Mouse (Mus musculus) thymus, adult 2 months (tissue): ENCODE results near the gene Gm6583. TPM values are rescaled to one million over a fixed set of nuclear protein-coding genes. Genes with fewer than 3 reads are reported as not detected.
A peak's percentile ranks its signal among the peaks of the same experiment; 100 is the strongest.

Source experiments
- DNase-seq: peaks from one replicate; pipeline ENCODE4 v3.0.0; 2021
- H3K27ac ChIP-seq: fragments of 200-500 bp; 2 replicates; pipeline ENCODE4 v1.5.1; 2012; ENCODE audit warnings: low read length, control low read depth; ENCODE audit not compliant: control insufficient read depth, insufficient read depth
- H3K27me3 ChIP-seq: fragments of 200-500 bp; 2 replicates; pipeline ENCODE4 v1.6.1; 2012; ENCODE audit warnings: mild to moderate bottlenecking, low read length, moderate library complexity, mixed read lengths; ENCODE audit not compliant: control insufficient read depth, insufficient read depth
- H3K36me3 ChIP-seq: fragments of 200-500 bp; 2 replicates; pipeline ENCODE4 v1.6.1; 2012; ENCODE audit warnings: mild to moderate bottlenecking, low read length, moderate library complexity; ENCODE audit not compliant: control insufficient read depth, insufficient read depth
- H3K4me1 ChIP-seq: fragments of 200-500 bp; replicated peaks from 2 replicates; pipeline ENCODE4 v1.6.1; 2012; ENCODE audit warnings: low read length; ENCODE audit not compliant: control insufficient read depth, insufficient read depth
- H3K4me3 ChIP-seq: fragments of 200-500 bp; 2 replicates; pipeline ENCODE4 v1.5.1; 2012; ENCODE audit warnings: mild to moderate bottlenecking, low read length, control low read depth, moderate library complexity; ENCODE audit not compliant: control insufficient read depth, insufficient read depth
- CTCF ChIP-seq: fragments of 200-500 bp; IDR thresholded peaks from 2 replicates; pipeline ENCODE4 v1.5.1; 2012; ENCODE audit warnings: mild to moderate bottlenecking, control low read depth, low read length, moderate library complexity, borderline replicate concordance; ENCODE audit not compliant: control insufficient read depth, poor library complexity, insufficient read depth; ENCODE audit errors: extremely low read depth
- POLR2A ChIP-seq: fragments of 200-500 bp; IDR thresholded peaks from 2 replicates; pipeline ENCODE4 v1.6.1; 2012; ENCODE audit warnings: mild to moderate bottlenecking, low read length, control low read depth, moderate library complexity; ENCODE audit not compliant: control insufficient read depth, poor library complexity, insufficient read depth; ENCODE audit errors: extremely low read depth
- WGBS: fragments of 180-500 bp; shearing (Covaris S2); methylation state at CpG from one replicate; pipeline ENCODE4 v1.1.7; 2018; 5-methylcytosine and 5-hydroxymethylcytosine counted together
- polyA plus RNA-seq: library from polyadenylated mRNA; depleted of rRNA; stranded (reverse); fragments of >200 nt; gene quantifications from 2 replicates; pipeline ENCODE4 v1.2.3, GENCODE M21; 2012

Gm6583 gene
- polyA plus RNA-seq, 1 experiment: not detected

GRCm38 (mm10) chr5:112382641-112383330 is 27.0 kb upstream of the Gm6583 start:
- 80% methylated on average over 17 of the region's 17 CpGs for WGBS
- no peak overlapping the region for H3K27ac ChIP-seq
- H3K36me3 ChIP-seq: no peaks in the 10 kb centered on the region
- TF ChIP-seq CTCF (no peak), POLR2A (no peak)
- H3K4me3 ChIP-seq: no peak overlapping the region
- H3K27me3 ChIP-seq: no peaks in the 10 kb centered on the region
- H3K4me1 ChIP-seq: no peaks in the 10 kb centered on the region
- no peak for DNase-seq

GRCm38 (mm10) chr5:112382042-112382441 is 26.2 kb upstream of the Gm6583 start:
- TF ChIP-seq CTCF: no peak
- TF ChIP-seq POLR2A: no peak
- H3K36me3 ChIP-seq: no peaks in the 10 kb centered on the region

GRCm38 (mm10) chr5:112381154-112381553 is 25.3 kb upstream of the Gm6583 start:
- 92% methylated on average over 11 of the region's 11 CpGs for WGBS
- Histone ChIP-seq H3K27me3 (no peaks in the 10 kb centered on the region), H3K4me1 (0 out of 2 replicates have a peak, but pooled peaks cover 3% of the 10 kb centered on the region), H3K36me3 (no peaks in the 10 kb centered on the region), H3K27ac (no peak overlapping the region), H3K4me3 (no peak overlapping the region)
- no peak for DNase-seq
- TF ChIP-seq CTCF (no peak), POLR2A (no peak)

More at GRCm38 (mm10) chr5:112382042-112382441, 26.2 kb upstream of the Gm6583 start:
- H3K27me3 ChIP-seq: no peaks in the 10 kb centered on the region
- H3K4me1 ChIP-seq: no peaks in the 10 kb centered on the region
- no peak for DNase-seq
- H3K4me3 ChIP-seq: no peak overlapping the region
- H3K27ac ChIP-seq: no peak overlapping the region
- WGBS: 91% methylated on average over 9 of the region's 9 CpGs

GRCm38 (mm10) chr5:112378716-112379115 is 22.9 kb upstream of the Gm6583 start:
- TF ChIP-seq CTCF: no peak
- TF ChIP-seq POLR2A: no peak
- no peaks in the 10 kb centered on the region for H3K27me3 ChIP-seq
- H3K4me3 ChIP-seq: no peak overlapping the region
- no peak for DNase-seq
- WGBS: 96% methylated on average over 6 of the region's 6 CpGs
- no peak overlapping the region for H3K27ac ChIP-seq
- no peaks in the 10 kb centered on the region for H3K36me3 ChIP-seq
- peaks cover 9% of the 10 kb centered on the region; the same call in 1 of the 2 replicates for H3K4me1 ChIP-seq

GRCm38 (mm10) chr5:112377380-112377779 is 21.5 kb upstream of the Gm6583 start:
- Histone ChIP-seq H3K4me1 (peaks cover 9% of the 10 kb centered on the region; the same call in 1 of the 2 replicates), H3K27ac (no peak overlapping the region), H3K36me3 (no peaks in the 10 kb centered on the region), H3K27me3 (no peaks in the 10 kb centered on the region), H3K4me3 (no peak overlapping the region)
- TF ChIP-seq POLR2A: no peak
- no peak for TF ChIP-seq CTCF
- WGBS: 100% methylated on average over 1 of the region's 1 CpGs
- DNase-seq: no peak

GRCm38 (mm10) chr5:112376111-112376510 is 20.3 kb upstream of the Gm6583 start:
- TF ChIP-seq CTCF (no peak), POLR2A (0 out of 2 replicates have a peak, but pooled peaks have one; percentile 18)
- H3K36me3 ChIP-seq: no peaks in the 10 kb centered on the region
- WGBS: 30% methylated on average over 4 of the region's 4 CpGs

More at GRCm38 (mm10) chr5:112376111-112376510, 20.3 kb upstream of the Gm6583 start:
- Histone ChIP-seq H3K4me1 (peaks cover 9% of the 10 kb centered on the region; the same call in 1 of the 2 replicates), H3K27me3 (no peaks in the 10 kb centered on the region), H3K27ac (no peak overlapping the region), H3K4me3 (no peak overlapping the region)
- no peak for DNase-seq
